Mouse (Mus musculus) liver, embryonic 12.5 days (tissue): ENCODE data around the gene Matn3. TPM values are rescaled to one million over a fixed set of nuclear protein-coding genes. Genes with fewer than 3 reads are reported as not detected.
A peak's percentile ranks its signal among the peaks of the same experiment; 100 is the strongest.
"Not testable (repeated sequence)": the region's sequence is repeated elsewhere in the genome, so short reads cannot be mapped to it uniquely, and the experiment has no call there.

Experiments used
- ATAC-seq: fragments of 200-750 bp; cut with Nextera tagmentation; 2 replicates; pipeline ENCODE4 v1.8.0; 2017; ENCODE audit warnings: moderate number of reproducible peaks, mild to moderate bottlenecking, moderate library complexity
- H3K27ac ChIP-seq: fragments of 300-500 bp; sonication (generic); 2 replicates; pipeline ENCODE4 v1.5.1; 2016; ENCODE audit warnings: mild to moderate bottlenecking
- H3K27me3 ChIP-seq: fragments of 300-500 bp; sonication (generic); replicated peaks from 2 replicates; pipeline ENCODE4 v1.6.1; 2016; ENCODE audit warnings: mild to moderate bottlenecking, moderate library complexity
- H3K36me3 ChIP-seq: fragments of 300-500 bp; sonication (generic); 2 replicates; pipeline ENCODE4 v1.6.1; 2016; ENCODE audit warnings: mild to moderate bottlenecking, moderate library complexity
- H3K4me1 ChIP-seq: fragments of 300-500 bp; sonication (generic); 2 replicates; pipeline ENCODE4 v1.6.1; 2016
- H3K4me2 ChIP-seq: fragments of 300-500 bp; sonication (generic); 2 replicates; pipeline ENCODE4 v1.6.1; 2016; ENCODE audit warnings: mild to moderate bottlenecking, moderate library complexity
- H3K4me3 ChIP-seq: fragments of 300-500 bp; sonication (generic); 2 replicates; pipeline ENCODE4 v1.5.1; 2016; ENCODE audit warnings: mild to moderate bottlenecking, moderate library complexity
- H3K9ac ChIP-seq: fragments of 300-500 bp; sonication (generic); 2 replicates; pipeline ENCODE4 v1.6.1; 2016; ENCODE audit warnings: mild to moderate bottlenecking, moderate library complexity
- H3K9me3 ChIP-seq: fragments of 300-500 bp; sonication (generic); replicated peaks from 2 replicates; pipeline ENCODE4 v1.6.1; 2016; ENCODE audit warnings: mild to moderate bottlenecking, moderate library complexity
- WGBS: fragments of 180-500 bp; shearing (Covaris S2); methylation state at CpG from one replicate; pipeline ENCODE4 v1.1.7; 2016; ENCODE audit not compliant: insufficient replicate concordance; 5-methylcytosine and 5-hydroxymethylcytosine counted together
- polyA plus RNA-seq: library from polyadenylated mRNA; unstranded; fragments of >200 nt; fragmentation: Nextera tagmentation; extraction: Ambion mirVana; gene quantifications from 2 replicates; pipeline ENCODE4 v1.2.1, GENCODE M21; 2016

Gene Matn3
- polyA plus RNA-seq, 1 experiment from 2014 or later = 0.11 TPM

- no peak for ATAC-seq
- Histone ChIP-seq H3K4me2 (peak overlapping the region; percentile 82), H3K27ac (peak overlapping the region; percentile 97), H3K9ac (peak overlapping the region; percentile 85), H3K9me3 (no peaks in the 10 kb centered on the region), H3K27me3 (no peaks in the 10 kb centered on the region), H3K4me1 (peaks cover 32% of the 10 kb centered on the region), H3K36me3 (peaks cover 12% of the 10 kb centered on the region), H3K4me3 (peak overlapping the region; percentile 79)
- 41% methylated on average over 1 of the region's 1 CpGs for WGBS
These were observed 26.7 kb upstream of the Matn3 start for GRCm38 (mm10) chr12:8920996-8921393.

GRCm38 (mm10) chr12:8921394-8922368 is 26.0 kb upstream of the Matn3 start, which contains the start of gene Laptm4a:
TSS of gene Laptm4a (plus strand) at chr12:8921664.
- peak within 1 kb of the TSS; percentile 85 for H3K9ac ChIP-seq
- H3K27ac ChIP-seq = peak within 1 kb of the TSS; percentile 97
- peak; percentile 97 for ATAC-seq
- peak within 1 kb of the TSS; percentile 82 for H3K4me2 ChIP-seq
- H3K4me3 ChIP-seq = peak within 1 kb of the TSS; percentile 79
- under 1% methylated on average over 73 of the region's 73 CpGs for WGBS
- no peaks in the 10 kb centered on the region for H3K9me3 ChIP-seq
- peaks cover 16% of the 10 kb centered on the region for H3K36me3 ChIP-seq
- H3K27me3 ChIP-seq = no peaks in the 10 kb centered on the region
- H3K4me1 ChIP-seq = peaks cover 36% of the 10 kb centered on the region

- Histone ChIP-seq H3K36me3 (peaks cover 16% of the 10 kb centered on the region), H3K4me2 (peak overlapping the region; percentile 82), H3K27ac (peak overlapping the region; percentile 97), H3K9me3 (no peaks in the 10 kb centered on the region), H3K4me1 (peaks cover 43% of the 10 kb centered on the region), H3K27me3 (no peaks in the 10 kb centered on the region), H3K9ac (peak overlapping the region; percentile 85), H3K4me3 (peak overlapping the region; percentile 79)
- 1% methylated on average over 30 of the region's 30 CpGs for WGBS
- no peak for ATAC-seq
These were observed 25.2 kb upstream of the Matn3 start for GRCm38 (mm10) chr12:8922369-8923124.

DNA sequence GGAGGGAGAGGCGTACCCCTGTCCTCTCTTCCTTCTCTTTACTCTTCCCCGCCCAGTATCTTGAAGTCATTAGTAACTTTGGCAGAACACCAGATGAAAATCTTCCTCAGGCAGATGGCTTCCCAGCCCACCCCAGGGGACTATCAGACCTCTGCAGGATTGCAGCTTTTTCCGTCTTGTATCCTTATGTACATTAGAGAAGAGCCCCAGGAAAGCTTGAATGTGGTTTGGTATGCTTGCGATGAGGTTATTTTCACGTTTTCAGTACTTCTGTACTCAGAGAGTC is 24.7 kb upstream of the Matn3 start:
- 5% methylated on average over 5 of the region's 5 CpGs for WGBS

GRCm38 (mm10) chr12:8923603-8924002 is 24.1 kb upstream of the Matn3 start:
- 58% methylated on average over 2 of the region's 2 CpGs for WGBS
- Histone ChIP-seq H3K9me3 (no peaks in the 10 kb centered on the region), H3K4me3 (peak overlapping the region; percentile 79), H3K4me1 (peaks cover 47% of the 10 kb centered on the region), H3K27ac (peak overlapping the region; percentile 97), H3K4me2 (peak overlapping the region; percentile 82), H3K36me3 (peaks cover 19% of the 10 kb centered on the region), H3K27me3 (no peaks in the 10 kb centered on the region), H3K9ac (peak overlapping the region; percentile 85)
- no peak for ATAC-seq

More for the DNA sequence above, 24.7 kb upstream of the Matn3 start:
- Histone ChIP-seq H3K9ac (peak overlapping the region; percentile 85), H3K4me2 (peak overlapping the region; percentile 82), H3K4me1 (peaks cover 43% of the 10 kb centered on the region), H3K27me3 (no peaks in the 10 kb centered on the region), H3K36me3 (peaks cover 16% of the 10 kb centered on the region), H3K27ac (peak overlapping the region; percentile 97), H3K4me3 (peak overlapping the region; percentile 79), H3K9me3 (no peaks in the 10 kb centered on the region)
- peak; percentile 31 for ATAC-seq

DNA sequence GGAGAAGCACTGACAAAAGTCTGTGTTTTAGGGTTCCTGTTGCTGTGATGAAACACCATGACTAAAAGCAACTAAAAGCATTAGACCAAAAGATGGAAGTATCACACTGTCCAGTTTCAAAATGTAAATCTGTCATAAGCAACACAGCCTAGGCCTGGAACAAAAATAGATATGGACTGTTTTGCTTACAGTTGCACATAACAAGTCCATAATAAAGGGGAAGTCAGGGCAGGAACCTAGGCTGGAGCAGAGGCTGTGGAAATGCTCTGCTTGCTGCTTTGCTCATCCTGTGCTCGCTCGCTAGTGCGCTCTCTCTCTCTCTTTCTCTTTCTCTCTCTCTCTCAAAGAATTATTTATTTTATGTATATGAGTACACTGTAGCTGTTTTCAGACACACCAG is 20.1 kb upstream of the Matn3 start:
- Histone ChIP-seq H3K4me2 (no peak overlapping the region), H3K4me1 (peaks cover 68% of the 10 kb centered on the region)
- no peak for ATAC-seq

DNA sequence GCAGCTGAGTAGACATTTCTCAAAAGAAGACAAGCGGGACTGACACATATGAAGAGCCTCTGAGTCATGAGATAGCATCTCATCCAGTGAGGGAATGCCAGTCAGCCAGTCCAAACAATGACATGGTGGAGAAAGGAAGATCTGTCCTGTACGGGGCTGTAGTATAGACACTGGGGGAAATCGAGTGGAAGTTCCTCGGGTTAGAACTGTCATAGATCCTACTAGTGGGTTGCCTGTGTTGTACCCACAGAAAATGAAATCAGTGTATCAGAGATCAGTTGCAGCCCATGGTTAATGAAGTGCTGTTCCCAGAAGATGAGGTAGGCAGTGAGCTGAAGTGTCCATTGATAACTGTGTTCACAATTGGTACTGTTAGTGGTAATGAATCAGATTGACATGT is 19.0 kb upstream of the Matn3 start:
- no peaks in the 10 kb centered on the region for H3K9me3 ChIP-seq
- H3K27me3 ChIP-seq = no peaks in the 10 kb centered on the region
- peaks cover 59% of the 10 kb centered on the region for H3K4me1 ChIP-seq
- H3K4me2 ChIP-seq = no peak overlapping the region
- peaks cover 48% of the 10 kb centered on the region for H3K36me3 ChIP-seq
- no peak overlapping the region for H3K27ac ChIP-seq
- ATAC-seq = no peak
- H3K4me3 ChIP-seq = no peak overlapping the region
- H3K9ac ChIP-seq = no peak overlapping the region
- WGBS = 71% methylated on average over 4 of the region's 4 CpGs

More for the DNA sequence above, 20.1 kb upstream of the Matn3 start:
- Histone ChIP-seq H3K27ac (no peak overlapping the region), H3K27me3 (no peaks in the 10 kb centered on the region), H3K9ac (no peak overlapping the region), H3K36me3 (peaks cover 38% of the 10 kb centered on the region), H3K9me3 (no peaks in the 10 kb centered on the region), H3K4me3 (no peak overlapping the region)
- WGBS = 82% methylated on average over 3 of the region's 3 CpGs

DNA sequence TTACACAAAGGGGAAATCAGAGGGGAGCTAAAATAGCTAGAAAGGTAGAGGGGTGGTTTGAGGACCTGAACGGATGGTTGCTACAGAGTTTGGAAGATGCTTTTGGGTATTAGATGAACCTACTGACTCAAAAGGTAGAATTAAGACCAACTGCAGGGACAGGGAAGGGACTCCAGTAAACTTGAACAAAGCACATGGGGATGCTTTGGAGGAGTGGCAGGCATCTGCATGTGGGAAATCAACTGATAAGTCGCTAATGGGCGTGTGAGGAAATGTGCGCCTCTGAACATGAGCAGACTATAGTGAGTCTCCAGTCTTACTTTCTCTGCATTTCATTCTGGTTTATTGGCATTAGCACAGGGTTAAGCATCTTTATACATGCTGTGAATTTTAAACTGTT is 16.6 kb upstream of the Matn3 start:
- Histone ChIP-seq H3K27ac (no peak overlapping the region), H3K9ac (no peak overlapping the region; the same call in 1 of the 2 replicates), H3K4me2 (peak overlapping the region; percentile 27), H3K4me3 (no peak overlapping the region), H3K27me3 (no peaks in the 10 kb centered on the region), H3K36me3 (peaks cover 54% of the 10 kb centered on the region), H3K4me1 (peaks cover 45% of the 10 kb centered on the region), H3K9me3 (no peaks in the 10 kb centered on the region)
- ATAC-seq = peak; percentile 71
- 33% methylated on average over 4 of the region's 4 CpGs for WGBS

DNA sequence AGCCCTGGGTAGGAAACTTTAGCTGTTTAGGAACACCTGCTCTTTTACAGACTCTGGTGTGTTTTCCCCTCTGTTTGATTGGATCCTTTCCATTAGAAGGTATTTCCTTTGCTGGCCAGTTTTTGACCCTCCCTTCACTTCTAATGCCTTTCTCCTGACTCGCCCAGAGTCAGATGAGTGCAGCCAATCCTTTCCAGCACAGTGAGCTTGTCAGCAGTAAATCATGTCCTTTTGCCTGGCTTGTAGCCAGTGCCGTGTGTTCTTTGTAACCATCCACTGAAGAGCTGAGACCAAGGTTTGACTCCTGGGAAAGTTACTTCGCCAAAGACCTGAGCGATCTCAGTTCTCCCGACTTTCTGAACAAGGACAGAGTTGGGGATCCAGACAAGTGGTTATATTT is 12.4 kb upstream of the Matn3 start:
- no peak for ATAC-seq
- Histone ChIP-seq H3K36me3 (peaks cover 75% of the 10 kb centered on the region), H3K4me1 (peaks cover 19% of the 10 kb centered on the region), H3K27ac (no peak overlapping the region), H3K4me2 (no peak overlapping the region), H3K9me3 (no peaks in the 10 kb centered on the region), H3K4me3 (no peak overlapping the region), H3K9ac (no peak overlapping the region), H3K27me3 (no peaks in the 10 kb centered on the region)
- WGBS = 86% methylated on average over 5 of the region's 5 CpGs

GRCm38 (mm10) chr12:8936210-8936609 is 11.5 kb upstream of the Matn3 start:
- 59% methylated on average over 4 of the region's 4 CpGs for WGBS
- H3K4me2 ChIP-seq, H3K9me3 ChIP-seq, ATAC-seq, H3K4me3 ChIP-seq, H3K9ac ChIP-seq, H3K27ac ChIP-seq, H3K27me3 ChIP-seq: not testable (repeated sequence)
- Histone ChIP-seq H3K4me1 (peaks cover 11% of the 10 kb centered on the region), H3K36me3 (peaks cover 75% of the 10 kb centered on the region)

- no peak overlapping the region for H3K4me3 ChIP-seq
- no peaks in the 10 kb centered on the region for H3K9me3 ChIP-seq
- no peak for ATAC-seq
- peaks cover 51% of the 10 kb centered on the region for H3K36me3 ChIP-seq
- no peak overlapping the region for H3K9ac ChIP-seq
- no peak overlapping the region for H3K27ac ChIP-seq
- H3K4me2 ChIP-seq = no peak overlapping the region
- H3K27me3 ChIP-seq = no peaks in the 10 kb centered on the region
- WGBS = 81% methylated on average over 4 of the region's 4 CpGs
- H3K4me1 ChIP-seq = 0 out of 2 replicates have a peak, but pooled peaks cover 4% of the 10 kb centered on the region
These were observed 8.2 kb upstream of the Matn3 start for GRCm38 (mm10) chr12:8939490-8939889.
